Mouse (Mus musculus) C2C12 (cell line): ENCODE results near the gene Cabp1.

ENCODE experiments used
- CEBPB ChIP-seq: IDR thresholded peaks from one replicate; pipeline ENCODE4 v1.6.1; 2011; ENCODE audit warnings: low read depth, mild to moderate bottlenecking, control low read depth, moderate library complexity
- CTCF ChIP-seq: IDR thresholded peaks from one replicate; pipeline ENCODE4 v1.5.1; 2011; ENCODE audit not compliant: control insufficient read depth, insufficient read depth, insufficient read length
- MAX ChIP-seq: IDR thresholded peaks from one replicate; pipeline ENCODE4 v1.6.1; 2011; ENCODE audit warnings: mild to moderate bottlenecking, control low read depth
- MYOD1 ChIP-seq: IDR thresholded peaks from one replicate; pipeline ENCODE4 v1.6.1; 2011; ENCODE audit warnings: low read depth; ENCODE audit not compliant: control insufficient read depth, insufficient read length
- MYOG ChIP-seq: IDR thresholded peaks from one replicate; pipeline ENCODE4 v1.6.1; 2011; ENCODE audit not compliant: control insufficient read depth, insufficient read length; ENCODE audit errors: extremely low read depth

DNA sequence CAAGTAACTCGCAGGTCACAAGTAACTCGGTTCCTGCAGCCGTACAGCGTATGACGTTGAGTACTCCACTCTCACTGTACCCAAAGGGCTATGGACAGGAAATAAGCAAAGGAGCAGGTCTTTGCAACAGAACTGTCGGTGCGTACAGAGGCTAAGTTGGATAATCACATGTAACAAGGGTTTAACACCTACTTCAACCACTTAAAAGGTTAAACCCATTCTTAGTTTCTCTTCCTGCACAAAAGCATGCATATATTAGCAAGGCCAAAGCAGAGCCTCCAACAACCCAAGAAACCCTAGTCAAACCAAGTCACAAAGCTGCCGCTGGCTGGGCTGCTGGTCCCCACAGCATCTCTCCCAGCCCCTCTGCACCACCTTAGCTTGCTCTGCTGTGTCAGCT lies 61.7 kb downstream of the Cabp1 start:
- TF ChIP-seq CTCF, result no peak
- TF ChIP-seq MAX, result no peak
- no peak for TF ChIP-seq MYOD1
- TF ChIP-seq MYOG, result no peak
- no peak for TF ChIP-seq CEBPB
